Mouse (Mus musculus) naive thymus-derived CD4-positive, alpha-beta T cell, adult 5 months (primary cell): ENCODE data around the gene Mmp24. TPM values are rescaled to one million over a fixed set of nuclear protein-coding genes. Genes with fewer than 3 reads are reported as not detected.

ENCODE experiments used
- polyA plus RNA-seq: library from polyadenylated mRNA; unstranded; fragments of 100-300 nt; shearing (Covaris generic); gene quantifications from one replicate; pipeline ENCODE4 v1.2.1, GENCODE M21; 2017

Gene Mmp24
- polyA plus RNA-seq: 0.09 TPM

DNA sequence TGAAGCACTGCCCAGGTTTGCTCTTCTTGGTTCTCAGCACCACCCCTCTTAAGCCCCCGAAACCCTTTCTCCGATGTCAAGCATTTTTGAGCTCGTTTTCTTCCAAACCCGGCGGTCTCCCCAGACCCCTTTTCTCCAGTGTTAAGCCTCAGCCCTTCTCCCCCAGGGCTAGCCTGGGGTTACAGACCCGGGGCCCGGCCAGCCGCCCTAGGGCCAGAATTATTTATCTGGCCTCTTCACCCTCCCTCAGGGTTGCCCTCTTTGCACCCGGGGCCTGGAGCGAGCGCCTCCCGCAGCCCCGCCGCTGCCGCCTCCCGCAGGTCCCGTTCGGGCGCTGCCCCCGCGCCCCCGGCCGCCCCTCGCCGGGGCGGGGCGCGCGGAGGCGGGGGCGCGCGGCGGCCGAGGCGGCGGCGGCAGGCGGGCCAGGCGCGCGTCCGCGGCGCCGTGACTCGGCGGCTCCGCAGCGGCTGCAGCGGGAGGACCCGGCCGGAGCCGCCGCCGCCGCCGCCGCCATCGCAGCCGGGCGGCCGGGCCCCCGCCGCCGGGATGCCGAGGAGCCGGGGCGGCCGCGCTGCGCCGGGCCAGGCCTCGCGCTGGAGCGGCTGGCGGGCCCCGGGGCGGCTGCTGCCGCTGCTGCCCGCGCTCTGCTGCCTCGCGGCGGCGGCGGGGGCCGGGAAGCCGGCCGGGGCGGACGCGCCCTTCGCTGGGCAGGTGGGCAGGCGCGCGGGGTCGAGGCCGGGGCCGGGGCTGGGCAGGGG lies at the start of gene Mmp24:
Gene Mmp24 (plus strand): TSS at position 416 of the 758 bp plus-strand sequence.

DNA sequence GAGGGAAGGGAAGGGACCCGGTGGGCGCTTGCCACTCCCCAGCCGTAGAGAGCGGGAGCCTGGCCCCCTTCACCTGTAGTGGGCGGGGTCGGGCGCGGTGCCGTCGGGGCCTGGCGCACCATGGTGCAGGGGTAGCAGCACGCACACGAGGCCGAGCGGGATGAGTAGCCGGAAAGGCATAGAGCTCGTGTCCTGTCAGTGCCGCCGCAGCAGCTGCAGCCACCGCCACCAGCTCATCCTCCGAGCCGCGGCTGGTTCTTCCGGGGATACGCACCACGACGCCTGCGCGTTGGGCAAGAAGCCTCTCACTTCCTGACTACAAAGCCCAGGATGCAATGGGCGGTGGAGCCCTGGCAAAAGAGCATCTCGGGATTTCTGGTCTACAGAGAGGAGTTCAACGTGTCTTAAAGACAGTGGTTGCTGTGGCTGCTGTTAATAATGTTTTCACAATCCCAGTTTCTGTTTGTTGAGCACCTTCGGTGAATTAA lies 45.9 kb upstream of the Mmp24 start, which contains the start of gene Edem2:
Gene Edem2 (minus strand): TSS at position 318 of the 488 bp plus-strand sequence.

DNA sequence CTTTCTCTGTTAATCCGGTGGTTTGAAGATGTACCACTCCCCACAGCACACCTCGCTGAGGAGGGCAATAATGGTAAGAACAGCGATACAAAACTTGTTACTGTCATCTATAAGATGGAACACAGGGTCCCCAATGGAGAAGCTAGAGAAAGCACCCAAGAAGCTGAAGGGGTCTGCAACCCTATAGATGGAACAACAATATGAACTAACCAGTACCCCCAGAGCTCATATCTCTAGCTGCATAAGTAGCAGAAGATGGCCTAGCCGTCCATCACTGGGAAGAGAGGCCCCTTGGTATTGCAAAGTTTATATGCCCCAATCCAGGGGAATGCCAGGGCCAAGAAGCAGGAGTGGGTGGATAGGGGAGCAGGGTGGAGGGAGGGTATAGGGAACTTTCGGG lies 39.4 kb upstream of the Mmp24 start, which contains the start of gene Gm17581:
Gene Gm17581 (minus strand): TSS at position 101 of the 400 bp plus-strand sequence.

DNA sequence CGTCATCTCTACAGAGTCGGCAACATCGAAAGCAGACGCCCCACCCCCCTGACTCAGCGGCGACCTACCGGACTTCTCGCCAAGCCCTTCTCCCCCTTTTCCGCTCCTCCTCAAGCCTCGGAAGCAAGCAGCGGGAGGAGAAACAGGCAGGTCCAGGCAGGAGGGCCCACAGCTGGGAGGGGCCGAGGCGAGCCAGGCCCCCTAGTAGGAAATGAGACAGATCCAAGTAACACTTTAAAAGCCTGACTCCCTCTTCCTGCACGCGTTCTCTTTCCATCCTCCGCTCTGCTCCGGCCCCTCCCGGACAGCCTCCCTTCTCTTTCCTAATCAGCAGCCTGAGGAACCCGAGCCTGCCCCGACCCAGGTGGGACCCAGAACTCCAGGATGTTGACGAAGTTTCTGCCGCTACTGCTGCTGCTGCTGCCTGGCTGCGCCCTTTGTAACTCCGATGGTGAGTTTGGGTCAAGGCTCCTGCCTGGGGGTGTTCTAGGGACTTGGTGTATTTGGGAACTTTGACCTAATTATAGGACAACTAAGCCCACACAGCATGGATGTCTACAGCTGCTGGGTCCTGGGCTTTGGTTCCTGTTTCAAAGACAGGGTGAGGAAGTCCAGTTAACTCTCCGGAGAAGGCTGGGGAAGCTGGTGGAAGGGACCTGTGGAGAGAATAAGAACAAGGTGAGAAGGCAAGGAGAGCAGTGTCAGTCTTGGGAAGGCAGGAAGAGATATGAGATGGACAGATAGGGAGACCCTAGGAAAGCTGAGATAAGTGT lies 23.9 kb upstream of the Mmp24 start, which contains the start of gene Procr:
Gene Procr (plus strand): TSS at position 104 of the 773 bp plus-strand sequence.

DNA sequence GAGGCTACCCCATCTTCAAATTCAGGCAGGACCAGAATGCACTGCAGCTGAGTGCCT lies 44.1 kb downstream of the Mmp24 start, which contains the start of gene BC029722:
Gene BC029722 (minus strand): TSS at position 35 of the 57 bp plus-strand sequence.

DNA sequence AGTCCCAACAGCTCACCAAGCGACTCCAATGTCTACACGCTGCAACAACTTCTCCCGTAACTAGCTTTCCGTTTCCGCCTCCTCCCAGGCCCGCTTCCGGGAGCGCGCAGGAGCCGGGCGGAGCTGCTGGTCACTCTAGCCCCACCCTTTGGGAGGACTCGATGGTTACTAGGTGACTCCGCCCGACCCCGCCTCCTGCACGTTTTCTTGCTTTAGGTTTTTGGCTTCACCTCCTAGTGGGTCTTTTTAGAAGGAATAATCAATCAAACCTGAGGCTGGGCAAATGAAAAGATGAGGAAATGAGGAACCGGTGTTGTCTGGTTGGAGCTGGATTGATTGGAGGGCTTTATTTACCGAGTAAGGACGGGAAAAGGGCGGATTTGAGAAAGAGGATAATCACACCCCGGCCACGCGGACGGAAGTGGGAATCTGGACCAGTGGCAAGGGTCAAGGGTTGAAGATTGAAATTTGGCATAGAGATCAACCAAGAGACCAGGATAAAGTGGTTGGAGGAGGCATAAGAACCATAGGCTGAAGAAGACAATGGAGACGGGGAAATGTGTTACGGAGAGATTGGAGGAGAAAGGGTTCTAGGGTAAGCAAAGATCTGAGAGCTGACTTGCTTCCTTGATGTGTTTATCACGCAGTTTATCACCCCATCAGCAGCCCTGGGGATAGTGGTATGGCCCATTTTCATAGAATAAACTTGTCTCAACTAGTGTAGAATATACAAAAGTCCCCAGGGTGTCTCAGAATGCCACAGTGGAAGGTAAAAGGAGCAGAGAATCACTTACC lies 51.7 kb downstream of the Mmp24 start, which contains the start of gene Eif6:
Gene Eif6 (minus strand): TSS at position 296 of the 795 bp plus-strand sequence.

DNA sequence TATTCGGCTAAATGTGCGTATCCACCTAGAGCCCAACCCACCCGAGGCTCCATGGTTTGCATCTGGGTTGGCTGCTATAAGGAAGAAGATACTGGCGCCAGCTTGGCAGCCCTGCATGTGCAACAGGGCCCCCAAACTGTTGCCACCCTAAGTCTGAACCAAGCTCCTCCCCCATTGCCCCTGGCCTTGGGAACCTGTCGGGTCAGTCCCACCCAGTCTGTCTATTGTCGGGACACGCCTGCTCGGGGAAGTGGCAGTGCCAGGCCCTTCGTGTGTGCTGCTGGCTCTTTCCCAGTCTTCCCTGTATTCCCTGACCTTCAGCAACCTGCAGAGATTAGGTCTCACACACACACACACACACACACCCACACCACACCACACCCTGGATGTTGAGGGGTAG lies 59.6 kb downstream of the Mmp24 start, which contains the start of gene Fam83c:
Gene Fam83c (minus strand): TSS at position 123 of the 400 bp plus-strand sequence.

Other genes with a start within 250 kb of the Mmp24 start
- gene Gss, start 182.5 kb upstream of the Mmp24 start, polyA plus RNA-seq: 15.8 TPM
- gene Myh7b, start 164.1 kb upstream of the Mmp24 start, polyA plus RNA-seq: 0.22 TPM
- gene Trpc4ap, start 83.0 kb upstream of the Mmp24 start, polyA plus RNA-seq: 241 TPM
- 47.7 TPM for gene Edem2, start 45.9 kb upstream of the Mmp24 start, polyA plus RNA-seq
- gene Gm17581, start 39.5 kb upstream of the Mmp24 start, polyA plus RNA-seq: not detected
- gene Procr, start 24.2 kb upstream of the Mmp24 start, polyA plus RNA-seq: not detected
- 37.9 TPM for gene BC029722, start 44.1 kb downstream of the Mmp24 start, polyA plus RNA-seq
- gene Eif6, start 51.6 kb downstream of the Mmp24 start, polyA plus RNA-seq: 168 TPM
- gene Fam83c, start 59.5 kb downstream of the Mmp24 start, polyA plus RNA-seq: not detected
- 45.5 TPM for gene Uqcc1, start 155.0 kb downstream of the Mmp24 start, polyA plus RNA-seq
- not detected for gene Gm15557, start 165.4 kb downstream of the Mmp24 start, polyA plus RNA-seq
- not detected for gene Gdf5, start 170.0 kb downstream of the Mmp24 start, polyA plus RNA-seq
- 19.3 TPM for gene Cep250, start 181.1 kb downstream of the Mmp24 start, polyA plus RNA-seq
- 2.7 TPM for gene 6430550D23Rik, start 232.6 kb downstream of the Mmp24 start, polyA plus RNA-seq
- gene Ergic3, start 232.7 kb downstream of the Mmp24 start, polyA plus RNA-seq: 78.5 TPM